Mouse (Mus musculus) c-Kit-negative CD71-positive TER-119-positive erythroid progenitor cells, embryonic 14.5 days (primary cell): ENCODE measurements around the gene Nectin4.

Experiments used
- DNase-seq: peaks from one replicate; pipeline ENCODE4 v3.0.0-alpha.2; 2013; ENCODE audit warnings: low read depth, low spot score

Gene Nectin4

GRCm38 (mm10) chr1:171360253-171360652, 9.6 kb upstream of the Nectin4 start:
- no peak for DNase-seq

GRCm38 (mm10) chr1:171360656-171361055, 9.2 kb upstream of the Nectin4 start, which contains the start of gene Klhdc9:
Gene Klhdc9, minus strand, starts transcription at chr1:171360798.
- peak; percentile 74 for DNase-seq

GRCm38 (mm10) chr1:171361106-171362103, 8.5 kb upstream of the Nectin4 start:
- peak; percentile 80 for DNase-seq

GRCm38 (mm10) chr1:171365934-171366333, 4.0 kb upstream of the Nectin4 start:
- DNase-seq, result no peak

GRCm38 (mm10) chr1:171372880-171373279, 3.0 kb downstream of the Nectin4 start:
- DNase-seq, result no peak

GRCm38 (mm10) chr1:171373946-171374345, 4.0 kb downstream of the Nectin4 start:
- no peak for DNase-seq

GRCm38 (mm10) chr1:171375646-171376097, 5.8 kb downstream of the Nectin4 start:
- DNase-seq, result no peak

- DNase-seq, result no peak
These were observed 8.4 kb downstream of the Nectin4 start for GRCm38 (mm10) chr1:171378298-171378697.

- DNase-seq, result no peak
These were observed 10.2 kb downstream of the Nectin4 start for GRCm38 (mm10) chr1:171379935-171380599.

GRCm38 (mm10) chr1:171382096-171382620, 12.3 kb downstream of the Nectin4 start:
- no peak for DNase-seq

GRCm38 (mm10) chr1:171384361-171384760, 14.5 kb downstream of the Nectin4 start:
- DNase-seq, result no peak

GRCm38 (mm10) chr1:171385171-171385570, 15.3 kb downstream of the Nectin4 start:
- no peak for DNase-seq

GRCm38 (mm10) chr1:171387099-171387498, 17.2 kb downstream of the Nectin4 start:
- no peak for DNase-seq

- no peak for DNase-seq
These were observed 18.6 kb downstream of the Nectin4 start, which contains the start of gene Arhgap30 for GRCm38 (mm10) chr1:171388376-171389102. Gene Arhgap30, plus strand, starts transcription at chr1:171388954.

GRCm38 (mm10) chr1:171390101-171390500, 20.2 kb downstream of the Nectin4 start:
- no peak for DNase-seq

- no peak for DNase-seq
These were observed 31.9 kb downstream of the Nectin4 start for GRCm38 (mm10) chr1:171401821-171402220.

GRCm38 (mm10) chr1:171402991-171403390, 33.1 kb downstream of the Nectin4 start:
- DNase-seq, result no peak

GRCm38 (mm10) chr1:171407263-171407662, 37.4 kb downstream of the Nectin4 start:
- no peak for DNase-seq

- DNase-seq, result no peak
These were observed 40.3 kb downstream of the Nectin4 start for GRCm38 (mm10) chr1:171410231-171410630.

- DNase-seq, result peak; percentile 79
These were observed 41.1 kb downstream of the Nectin4 start, which contains the start of gene Usf1 for GRCm38 (mm10) chr1:171410947-171411484. Gene Usf1, plus strand, starts transcription at chr1:171411313.

- no peak for DNase-seq
These were observed 41.6 kb downstream of the Nectin4 start for GRCm38 (mm10) chr1:171411492-171411941.
